Mouse (Mus musculus) CD4-positive, CD25-positive, alpha-beta regulatory T cell, adult 4 months (primary cell): ENCODE results near the gene Dennd2a. TPM values are rescaled to one million over a fixed set of nuclear protein-coding genes. Genes with fewer than 3 reads are reported as not detected.

ENCODE experiments used
- ATAC-seq: one replicate; pipeline ENCODE4 v1.8.0; 2017
- polyA plus RNA-seq, 2 experiments: library from polyadenylated mRNA; unstranded; fragments of 100-300 nt; shearing (Covaris generic); gene quantifications; one replicate each; pipeline ENCODE4 v1.2.1; 2017

The Dennd2a gene
- polyA plus RNA-seq: under 1 TPM in 1 of 2 experiments, not detected in 1; 0.65 TPM

- ATAC-seq: no peak
Observed at GRCm38 (mm10) chr6:39557723-39558261, at the start of gene Dennd2a. TSS of gene Dennd2a (minus strand) at chr6:39557867.

- ATAC-seq: no peak
Observed at GRCm38 (mm10) chr6:39607365-39607764, 49.7 kb upstream of the Dennd2a start.

GRCm38 (mm10) chr6:39606862-39607261 lies 49.2 kb upstream of the Dennd2a start:
- peak; percentile 94 for ATAC-seq

- no peak for ATAC-seq
Observed at GRCm38 (mm10) chr6:39606056-39606455, 48.4 kb upstream of the Dennd2a start.

GRCm38 (mm10) chr6:39604565-39604964 lies 46.9 kb upstream of the Dennd2a start:
- no peak for ATAC-seq

- peak; percentile 42 for ATAC-seq
Observed at GRCm38 (mm10) chr6:39601828-39602227, 44.2 kb upstream of the Dennd2a start.

- ATAC-seq: no peak
Observed at GRCm38 (mm10) chr6:39600851-39601250, 43.2 kb upstream of the Dennd2a start.

- ATAC-seq: peak; percentile 99
Observed at GRCm38 (mm10) chr6:39592401-39593214, 34.9 kb upstream of the Dennd2a start, which contains the start of gene Ndufb2. TSS of gene Ndufb2 (plus strand) at chr6:39592574.

GRCm38 (mm10) chr6:39591481-39591880 lies 33.8 kb upstream of the Dennd2a start:
- ATAC-seq: no peak

- no peak for ATAC-seq
Observed at GRCm38 (mm10) chr6:39585517-39585916, 27.9 kb upstream of the Dennd2a start, which contains the start of gene Gm42420. TSS of gene Gm42420 (plus strand) at chr6:39585753.

GRCm38 (mm10) chr6:39581087-39581784 lies 23.6 kb upstream of the Dennd2a start:
- ATAC-seq: no peak

GRCm38 (mm10) chr6:39580558-39580957 lies 22.9 kb upstream of the Dennd2a start:
- ATAC-seq: no peak

- ATAC-seq: no peak
Observed at GRCm38 (mm10) chr6:39579552-39579951, 21.9 kb upstream of the Dennd2a start.

- ATAC-seq: no peak
Observed at GRCm38 (mm10) chr6:39574951-39575350, 17.3 kb upstream of the Dennd2a start.

- ATAC-seq: no peak
Observed at GRCm38 (mm10) chr6:39574555-39574869, 16.8 kb upstream of the Dennd2a start.

GRCm38 (mm10) chr6:39573791-39574554 lies 16.3 kb upstream of the Dennd2a start, which contains the start of gene Adck2:
TSS of gene Adck2 (plus strand) at chr6:39573873.
- peak; percentile 99 for ATAC-seq

- no peak for ATAC-seq
Observed at GRCm38 (mm10) chr6:39570426-39570825, 12.8 kb upstream of the Dennd2a start.

GRCm38 (mm10) chr6:39567528-39567927 lies 9.9 kb upstream of the Dennd2a start:
- ATAC-seq: peak; percentile 82

- peak; percentile 96 for ATAC-seq
Observed at GRCm38 (mm10) chr6:39562166-39563015, 4.7 kb upstream of the Dennd2a start.

GRCm38 (mm10) chr6:39559276-39559939 lies 1.7 kb upstream of the Dennd2a start:
- no peak for ATAC-seq
